Mouse (Mus musculus): ENCODE measurements around the gene Zfhx3.

The Zfhx3 gene

DNA sequence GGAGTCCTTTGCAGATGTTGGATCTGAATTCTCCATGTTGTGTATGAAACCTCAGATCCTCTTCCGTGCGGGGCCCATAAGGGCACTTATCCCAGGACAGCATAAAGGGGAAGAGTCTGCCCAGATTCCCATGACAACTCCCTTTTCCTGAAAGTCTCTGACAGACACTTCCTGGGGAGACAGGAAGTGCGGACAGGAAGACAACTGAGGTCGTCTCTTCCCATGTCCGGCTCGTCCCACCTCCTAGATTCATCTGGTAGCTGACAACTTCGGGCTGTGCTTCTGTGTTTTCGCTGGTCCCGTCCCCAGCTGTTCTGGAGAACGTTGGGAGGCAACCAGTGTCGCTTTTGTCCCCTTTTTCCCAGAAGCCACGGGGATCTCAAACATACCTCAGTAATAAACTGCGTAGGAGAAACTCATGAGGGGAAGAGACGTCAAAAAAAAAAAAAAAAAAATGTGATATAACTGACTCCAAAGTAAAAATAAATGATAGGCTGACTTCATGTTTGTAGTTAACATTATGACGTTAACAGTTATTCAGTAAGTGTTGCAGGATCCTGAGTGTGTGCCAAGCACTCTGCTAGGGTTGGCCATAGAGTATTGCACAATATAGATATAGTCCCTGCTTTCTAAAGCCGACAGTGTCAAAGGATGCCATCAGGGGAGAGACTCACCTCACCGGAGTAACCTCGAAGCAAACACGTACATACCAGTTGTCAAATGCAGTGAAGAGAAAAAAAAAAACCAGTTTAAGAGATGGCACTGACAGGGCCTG lies 653.5 kb downstream of the Zfhx3 start:
- DNase-seq = no peak

DNA sequence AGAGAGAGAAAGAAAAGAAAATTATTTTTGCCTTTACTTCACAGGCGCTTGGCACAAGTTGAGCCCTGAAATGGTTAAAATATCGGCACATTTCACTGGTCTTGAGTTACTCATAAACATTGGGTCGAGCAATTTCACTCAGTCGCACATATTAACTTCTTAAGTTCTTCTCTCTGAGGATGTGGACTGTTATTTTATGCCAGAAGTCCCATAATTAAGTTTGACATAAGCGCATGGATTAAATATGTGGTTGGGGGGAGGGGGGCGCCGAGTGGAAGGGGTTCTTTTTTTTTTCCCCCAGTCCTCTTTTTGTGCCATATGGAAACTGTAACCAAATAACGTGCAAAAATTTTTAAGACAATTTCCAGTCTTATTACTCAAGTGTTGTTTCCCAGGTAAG lies 656.6 kb downstream of the Zfhx3 start:
- no peak for DNase-seq

DNA sequence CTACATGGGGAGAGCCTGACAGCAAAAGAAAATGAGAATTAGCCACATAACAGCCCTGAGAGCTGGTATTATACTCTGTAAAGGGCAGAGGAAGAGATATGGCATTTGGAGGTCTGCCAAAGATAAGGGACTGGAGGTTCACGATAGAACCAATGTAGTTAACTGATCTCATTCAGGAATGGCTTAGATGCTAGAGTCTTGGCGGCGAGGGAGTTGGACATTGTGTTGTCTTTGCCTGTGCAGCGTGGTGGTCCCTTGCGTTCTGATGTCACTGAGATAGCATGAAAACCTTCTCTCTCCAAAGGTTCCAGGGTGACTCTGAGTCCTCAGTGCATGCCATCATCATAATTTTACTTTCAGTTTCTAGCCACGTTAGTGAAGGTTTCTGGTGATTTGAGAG lies 657.1 kb downstream of the Zfhx3 start:
- DNase-seq = no peak

DNA sequence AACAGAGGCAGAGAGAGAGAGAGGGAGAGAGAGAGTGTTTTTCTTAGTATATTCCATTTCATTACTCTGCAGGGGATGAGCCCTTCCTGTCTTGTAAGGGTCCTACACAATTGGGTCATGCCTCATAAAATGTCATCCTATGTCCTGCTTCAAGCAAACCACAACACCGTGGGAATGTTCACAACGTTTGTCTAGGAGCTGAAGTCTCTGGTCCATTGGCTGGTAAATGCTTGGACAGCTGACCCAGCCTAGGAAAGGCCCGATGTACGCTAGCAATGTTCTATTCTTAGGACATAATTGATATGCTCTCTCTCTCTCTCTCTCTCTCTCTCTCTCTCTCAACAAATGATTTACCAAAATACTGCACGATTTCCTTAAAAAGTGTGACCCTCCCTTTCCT lies 666.2 kb downstream of the Zfhx3 start:
- no peak for DNase-seq

DNA sequence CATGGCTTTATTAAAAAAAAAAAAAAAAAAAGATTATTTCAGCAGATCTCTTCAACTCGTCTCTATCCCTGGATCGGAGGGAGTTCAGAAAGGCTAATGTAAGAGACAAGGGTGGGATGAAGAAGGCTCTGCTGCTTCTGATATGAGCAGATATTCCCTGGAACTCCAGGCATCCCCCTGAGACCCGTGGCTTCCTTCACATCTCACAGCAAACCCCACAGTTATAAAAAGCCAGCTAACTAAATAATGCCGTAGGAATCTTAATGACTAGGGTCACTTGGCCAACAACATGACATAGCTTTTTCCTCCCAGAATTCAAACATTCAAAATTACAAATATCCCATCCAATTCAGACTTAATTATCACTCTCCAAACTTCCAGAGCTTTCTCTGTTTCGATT lies 666.7 kb downstream of the Zfhx3 start:
- DNase-seq = no peak

DNA sequence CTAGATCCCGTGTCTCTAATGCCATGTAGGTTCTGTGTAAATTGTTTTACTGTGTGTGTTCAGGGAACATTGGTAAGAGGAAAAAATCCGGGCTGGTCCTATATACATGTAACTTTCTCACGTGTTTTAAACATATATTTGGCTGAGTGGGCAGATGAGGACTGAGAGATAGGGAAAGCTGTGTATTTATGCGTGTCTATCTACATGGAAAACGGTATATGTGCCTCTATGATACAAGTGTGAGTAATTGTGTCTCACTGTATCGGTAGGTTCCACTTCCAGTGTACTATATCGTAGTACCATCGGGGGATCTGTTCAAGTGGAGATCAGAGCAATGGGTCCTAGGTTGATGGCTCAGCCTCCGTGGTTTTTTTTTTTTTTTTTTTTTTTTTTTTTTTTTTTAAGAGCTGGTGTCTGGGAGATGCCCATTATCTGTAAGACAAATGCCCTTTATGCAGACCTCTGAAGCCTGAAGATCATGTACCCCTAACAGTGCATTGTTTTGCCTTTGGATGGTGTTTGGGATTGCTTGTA lies 668.8 kb downstream of the Zfhx3 start:
- DNase-seq = no peak

DNA sequence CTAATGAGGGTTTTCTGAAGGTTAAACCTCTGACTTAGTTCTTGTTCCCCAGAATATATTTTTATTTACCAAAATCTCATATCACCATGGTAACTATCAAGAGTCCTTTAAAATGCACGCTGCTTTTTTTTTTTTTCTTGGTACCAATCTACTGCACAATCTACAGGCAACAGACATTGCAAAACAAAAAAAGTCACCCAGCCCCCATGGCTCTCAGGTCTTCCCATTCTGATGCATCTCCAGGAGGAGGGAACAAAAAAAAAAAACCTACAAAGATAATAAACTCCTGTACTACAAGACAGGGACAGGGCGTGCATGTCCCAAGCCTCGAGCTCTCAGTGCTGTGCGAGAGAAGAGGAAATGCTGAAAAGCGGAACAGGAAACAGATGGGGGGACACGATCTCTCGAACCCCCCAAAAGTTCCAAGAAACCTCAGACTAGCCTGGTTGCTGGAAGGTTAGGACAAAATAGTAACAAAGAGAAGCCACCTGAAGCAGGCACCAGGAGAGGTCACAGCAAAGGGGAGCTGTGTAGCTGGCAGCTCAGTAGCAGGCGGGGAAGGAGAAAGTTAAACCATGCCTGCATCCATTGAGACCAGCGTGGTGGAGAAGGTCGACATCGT lies 669.5 kb downstream of the Zfhx3 start:
- DNase-seq = no peak

DNA sequence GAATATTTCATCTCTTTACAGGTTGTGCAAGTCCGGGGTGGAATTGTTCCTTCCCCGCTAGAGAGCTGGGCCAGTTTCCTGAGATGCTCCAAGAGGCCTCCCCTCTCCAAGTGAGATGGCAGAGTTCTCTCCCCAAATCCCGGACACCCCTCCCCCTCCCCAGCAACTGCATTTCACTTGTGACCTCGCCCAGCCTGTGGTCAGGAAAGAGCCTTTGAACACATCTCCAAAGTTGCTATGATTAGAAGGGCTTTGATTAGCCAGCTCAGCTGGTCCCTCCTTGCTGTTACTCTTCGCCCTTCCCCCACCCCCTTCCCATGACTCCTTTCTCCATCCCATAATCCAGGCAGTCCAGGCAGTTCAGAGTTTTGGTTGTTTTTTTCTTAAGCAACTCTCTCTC lies 670.4 kb downstream of the Zfhx3 start:
- no peak for DNase-seq

DNA sequence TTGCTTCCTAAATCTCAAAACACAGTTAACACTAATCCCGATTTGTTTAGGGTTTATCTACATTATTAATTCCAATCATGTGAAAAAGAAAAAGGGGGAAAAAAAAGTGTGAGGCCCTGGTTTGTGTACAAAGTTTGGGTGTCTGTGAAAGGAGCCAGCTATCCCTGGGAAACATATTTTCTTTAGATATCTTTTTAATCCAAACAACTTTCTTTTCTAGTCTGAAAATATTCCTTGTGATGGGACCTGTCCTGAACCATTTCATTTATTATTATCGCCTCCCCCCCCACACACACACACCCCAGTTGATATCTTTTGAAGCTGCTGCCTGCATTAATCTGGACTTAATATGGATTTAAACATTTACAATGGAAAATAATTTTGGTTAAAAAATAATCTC lies 670.8 kb downstream of the Zfhx3 start:
- DNase-seq = no peak

DNA sequence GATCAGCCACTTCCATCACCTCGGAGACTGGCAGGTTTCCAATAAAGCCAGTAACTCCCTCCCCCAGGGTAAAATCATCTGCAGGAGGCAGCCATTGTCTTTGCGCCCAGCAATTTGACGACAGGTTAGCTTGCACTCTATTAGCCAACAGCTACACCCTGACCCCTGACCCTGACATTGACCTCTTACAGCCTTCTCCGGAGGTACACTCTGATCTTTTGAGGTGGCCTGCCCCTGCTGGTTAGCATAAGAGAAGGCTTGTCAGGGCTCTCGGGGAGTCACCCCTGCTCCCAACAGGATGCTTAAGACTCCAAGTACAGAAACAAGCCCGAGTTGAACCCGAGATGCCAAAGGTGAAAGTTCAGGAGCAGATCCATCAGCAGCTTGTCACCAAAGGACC lies 678.9 kb downstream of the Zfhx3 start:
- no peak for DNase-seq

DNA sequence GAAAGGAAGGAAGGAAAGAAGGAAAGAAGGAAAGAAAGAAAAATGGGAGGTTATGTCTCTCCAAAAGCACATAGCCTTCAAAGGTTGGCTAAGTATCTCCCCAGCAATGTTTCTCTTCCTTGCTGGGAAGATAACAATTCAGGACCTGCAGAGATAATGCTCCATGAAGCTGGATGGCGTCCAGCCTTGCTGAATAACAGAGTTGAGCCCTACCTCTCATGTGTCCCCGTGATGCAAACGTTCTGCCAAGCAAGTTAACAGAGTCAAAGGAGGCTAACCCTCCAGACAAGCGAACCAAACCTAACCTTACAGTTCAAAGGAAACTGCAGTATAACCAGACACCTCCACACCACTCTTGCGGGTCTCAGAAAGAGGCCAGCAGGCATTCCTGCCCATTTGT lies 681.2 kb downstream of the Zfhx3 start:
- DNase-seq = no peak

DNA sequence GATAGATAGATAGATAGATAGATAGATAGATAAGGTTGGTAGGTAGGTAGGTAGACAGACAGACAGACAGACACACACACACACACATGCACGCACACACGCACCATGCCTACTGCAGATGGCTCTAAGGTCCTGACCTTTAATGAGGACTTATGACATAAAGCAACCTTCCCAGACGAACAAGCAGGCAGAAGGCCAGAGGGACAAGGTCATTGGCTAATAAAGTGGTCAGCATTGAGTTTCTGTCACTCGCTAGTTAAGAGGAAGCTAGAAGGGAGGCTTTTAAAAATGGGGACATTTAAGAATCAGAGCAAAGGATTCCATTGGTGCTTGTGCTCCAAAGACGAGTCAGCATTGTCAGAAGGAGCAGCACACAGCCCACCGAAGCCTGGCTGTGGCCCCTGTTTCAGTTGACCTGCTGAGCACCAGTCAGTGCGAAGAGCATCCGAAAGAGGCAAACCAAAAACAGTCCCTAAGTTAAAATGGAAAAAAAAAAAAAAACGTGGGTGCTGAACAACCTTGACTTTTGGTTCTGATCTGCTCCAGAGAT lies 683.2 kb downstream of the Zfhx3 start:
- DNase-seq = no peak

DNA sequence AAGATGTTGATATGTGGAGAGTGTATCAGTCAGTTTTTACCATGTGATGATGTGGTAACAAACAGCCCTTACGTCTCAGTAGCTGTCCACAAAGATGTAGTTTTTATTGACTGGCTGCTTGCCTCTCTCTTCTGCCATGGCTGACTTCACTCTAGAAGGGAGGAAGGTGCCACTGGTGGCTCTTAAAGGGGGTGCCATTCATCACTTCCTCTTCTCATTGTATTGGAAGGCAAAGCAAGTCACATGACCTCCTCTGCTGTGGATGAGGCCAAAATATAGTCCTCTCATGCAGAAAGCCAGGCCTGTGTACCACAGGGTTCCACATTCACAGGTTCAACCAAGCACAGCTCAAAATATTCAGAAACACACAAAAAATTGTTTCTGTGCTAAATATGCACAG lies 688.6 kb downstream of the Zfhx3 start:
- no peak for DNase-seq

DNA sequence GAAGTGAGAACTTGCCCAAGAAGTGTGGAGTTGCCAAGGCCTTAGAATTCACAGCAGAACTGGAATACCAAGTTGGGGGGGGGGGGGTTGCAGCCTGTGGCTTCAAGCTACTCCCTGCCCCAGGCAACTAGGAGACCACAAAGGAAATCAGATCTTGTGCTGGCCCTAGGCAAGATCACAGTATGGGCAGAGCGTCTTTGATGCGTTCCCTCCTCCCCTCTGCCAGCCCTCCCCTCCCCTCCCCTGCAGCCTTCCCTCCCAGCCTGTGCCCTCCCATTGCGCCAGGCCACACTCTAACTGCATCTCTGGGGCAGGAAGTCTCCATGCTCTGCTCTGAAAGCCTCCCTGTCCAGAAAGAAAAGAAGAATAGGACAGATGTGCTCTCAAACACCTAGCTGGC lies 691.8 kb downstream of the Zfhx3 start:
- DNase-seq = no peak

DNA sequence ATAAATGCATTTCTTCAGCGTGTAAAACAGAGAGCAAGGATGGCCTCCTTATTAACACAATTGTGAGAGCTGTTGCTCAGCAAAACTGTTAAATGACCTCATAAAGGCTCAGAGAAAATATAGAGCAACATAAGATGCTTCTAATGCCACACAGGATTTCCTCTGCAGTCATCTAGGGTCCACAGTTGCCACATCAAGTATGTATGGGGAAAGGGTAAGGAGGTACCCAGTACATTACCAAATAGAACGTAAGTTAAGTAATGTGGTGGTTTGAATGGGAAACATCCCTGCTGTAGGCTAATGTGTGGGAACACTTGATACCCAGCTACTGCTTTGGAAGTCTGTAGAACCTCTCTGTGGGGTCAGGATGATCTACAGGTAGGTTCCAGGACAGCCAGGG lies 695.4 kb downstream of the Zfhx3 start:
- DNase-seq = no peak

DNA sequence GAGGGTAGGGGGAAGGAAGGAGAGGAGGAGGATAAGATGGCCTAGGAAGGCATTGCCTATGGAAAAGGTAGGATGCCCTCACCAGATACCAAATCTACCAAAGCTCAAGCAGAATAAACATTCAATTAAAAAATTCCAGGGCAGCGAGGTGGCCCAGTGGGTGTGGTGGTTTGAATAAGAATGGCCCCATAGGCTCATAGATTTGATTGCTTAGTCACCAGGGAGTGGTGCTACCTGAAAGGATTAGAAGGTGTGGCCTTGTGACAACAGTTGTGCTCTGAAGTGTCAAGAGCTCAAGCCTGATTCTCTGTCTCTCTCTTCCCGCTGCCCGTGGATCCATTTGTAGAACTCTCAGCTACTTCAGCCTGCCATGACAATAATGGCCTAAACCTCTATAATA lies 703.2 kb downstream of the Zfhx3 start:
- no peak for DNase-seq

DNA sequence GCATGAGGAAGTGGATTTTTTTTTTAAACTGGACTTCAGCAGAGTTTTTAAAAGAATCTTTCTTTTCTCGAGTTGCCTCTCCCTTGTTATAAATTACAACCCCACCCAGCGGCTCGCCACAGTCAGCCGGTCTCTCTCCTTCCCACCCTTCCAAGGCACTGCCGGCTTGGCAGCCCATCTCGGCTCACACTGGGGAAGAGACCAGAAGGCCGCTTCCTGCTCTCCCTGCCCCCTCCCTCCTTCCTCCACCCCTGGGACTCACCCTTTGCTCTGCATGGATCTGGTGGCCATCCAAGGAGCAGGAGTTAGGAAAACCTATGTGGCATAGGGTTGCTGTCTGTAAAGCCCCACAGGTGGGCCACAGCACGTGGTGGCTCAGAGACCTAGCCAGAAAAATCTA lies 705.1 kb downstream of the Zfhx3 start:
- DNase-seq = no peak

DNA sequence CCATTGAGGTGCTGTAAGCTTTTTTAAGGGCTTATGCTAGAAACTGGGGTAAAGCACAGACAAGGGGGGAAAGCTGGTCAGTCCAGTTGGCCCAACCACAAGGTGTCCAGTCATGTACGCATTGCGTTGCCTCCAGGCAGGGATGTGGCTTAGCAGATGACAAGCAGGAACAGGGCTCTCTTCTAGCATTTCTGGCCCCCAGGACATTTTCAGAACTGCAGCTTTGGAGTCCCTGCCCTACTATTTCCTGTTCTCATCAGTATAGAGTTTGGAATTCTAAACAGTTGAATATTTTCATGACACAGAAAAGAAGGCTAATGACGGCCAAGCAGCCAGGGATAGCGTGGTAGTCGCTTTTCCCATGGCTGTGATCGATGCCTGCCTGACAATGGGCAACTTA lies 706.5 kb downstream of the Zfhx3 start:
- DNase-seq = no peak

DNA sequence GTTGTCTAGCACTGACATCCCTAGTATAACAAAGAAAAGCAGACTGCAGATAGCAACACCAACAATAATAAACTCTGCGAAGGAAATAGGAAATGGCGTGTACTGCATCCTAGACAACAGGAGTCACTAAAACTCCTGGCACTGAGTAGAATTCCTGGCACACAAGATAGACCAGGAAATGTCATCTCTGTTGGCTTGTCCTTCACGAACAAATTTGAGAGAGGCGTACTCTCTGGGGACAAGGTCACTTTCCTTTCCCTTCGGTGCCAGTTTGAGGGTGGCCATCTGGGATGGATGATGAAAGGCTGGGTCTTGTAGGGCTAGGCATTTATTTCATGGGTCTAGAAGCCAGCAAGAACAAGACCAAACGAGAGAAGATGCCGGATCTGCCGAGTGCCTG lies 708.4 kb downstream of the Zfhx3 start:
- DNase-seq = no peak

DNA sequence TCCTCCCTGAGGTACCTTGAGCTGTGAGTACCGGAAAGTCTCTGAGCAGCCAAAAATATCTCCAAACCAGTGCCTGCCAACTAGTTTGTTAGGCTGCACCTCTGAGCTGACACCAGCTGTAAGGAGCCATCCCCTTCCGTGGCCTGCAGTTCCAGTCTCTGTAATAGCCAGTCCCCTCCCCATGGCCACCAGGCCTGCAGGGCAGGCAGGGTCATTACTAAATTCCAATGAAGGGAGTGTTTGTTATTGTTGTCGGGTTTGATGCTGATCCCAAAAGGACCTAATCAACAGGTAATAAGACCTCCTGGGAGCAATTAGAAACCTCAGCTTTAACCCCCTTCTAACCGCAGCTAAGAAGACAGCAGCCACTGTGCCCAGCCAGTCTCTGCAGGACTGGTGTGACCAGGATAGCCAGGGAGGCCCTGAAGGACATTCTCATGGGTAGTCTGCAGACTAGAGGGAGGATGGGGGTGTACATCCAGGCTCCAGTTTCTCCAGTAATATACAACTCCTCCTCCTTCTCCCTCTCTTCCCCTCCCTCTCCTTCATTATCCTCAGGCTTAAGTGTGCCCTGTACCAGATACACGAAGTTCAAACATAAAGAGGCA lies 719.1 kb downstream of the Zfhx3 start:
- DNase-seq = no peak

DNA sequence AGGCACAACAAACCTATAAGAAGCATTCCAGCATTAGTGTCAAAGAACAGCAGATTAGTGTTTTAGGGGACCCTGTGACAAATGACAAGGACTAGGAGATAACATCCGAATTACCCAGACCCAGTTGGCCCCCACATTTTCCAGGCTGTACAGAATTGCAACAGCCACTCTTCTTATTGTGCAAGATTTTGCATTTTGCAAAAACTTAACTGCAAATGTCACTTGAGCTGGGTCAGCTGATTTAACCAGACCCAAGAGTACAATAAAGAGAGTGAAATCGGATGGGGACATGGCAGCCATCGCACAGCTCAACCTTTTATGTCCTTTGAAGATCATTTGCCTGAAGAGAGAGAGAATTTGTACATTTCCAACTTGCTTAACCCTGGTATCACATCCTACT lies 720.3 kb downstream of the Zfhx3 start:
- no peak for DNase-seq

DNA sequence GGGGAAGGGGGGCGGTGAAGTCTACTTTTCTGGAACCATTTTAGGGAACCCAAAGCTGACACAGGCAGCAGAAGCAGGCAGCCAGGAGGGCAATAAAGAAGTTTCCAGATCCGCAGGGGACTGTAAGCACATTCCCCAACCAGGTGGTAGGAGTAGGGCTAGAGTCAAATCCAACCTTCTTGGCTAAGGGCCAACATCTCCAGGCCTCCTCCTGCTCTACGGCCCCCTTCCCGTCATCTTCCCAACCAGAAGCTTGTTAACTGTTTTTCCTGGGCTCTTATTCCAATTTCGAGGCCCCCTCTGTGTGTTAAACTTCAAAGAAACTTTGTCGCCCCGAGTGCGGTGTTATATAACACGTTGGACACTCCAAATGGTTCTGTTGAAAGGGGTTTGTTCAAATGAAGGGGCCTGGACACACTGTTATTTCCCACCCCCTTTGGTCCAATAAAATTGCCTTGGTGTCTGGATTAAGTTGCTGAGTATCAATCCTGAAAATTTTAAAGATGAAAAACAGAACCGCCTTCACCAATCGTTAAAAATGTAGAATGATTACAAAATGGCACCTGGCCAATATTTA lies 729.6 kb downstream of the Zfhx3 start:
- no peak for DNase-seq

DNA sequence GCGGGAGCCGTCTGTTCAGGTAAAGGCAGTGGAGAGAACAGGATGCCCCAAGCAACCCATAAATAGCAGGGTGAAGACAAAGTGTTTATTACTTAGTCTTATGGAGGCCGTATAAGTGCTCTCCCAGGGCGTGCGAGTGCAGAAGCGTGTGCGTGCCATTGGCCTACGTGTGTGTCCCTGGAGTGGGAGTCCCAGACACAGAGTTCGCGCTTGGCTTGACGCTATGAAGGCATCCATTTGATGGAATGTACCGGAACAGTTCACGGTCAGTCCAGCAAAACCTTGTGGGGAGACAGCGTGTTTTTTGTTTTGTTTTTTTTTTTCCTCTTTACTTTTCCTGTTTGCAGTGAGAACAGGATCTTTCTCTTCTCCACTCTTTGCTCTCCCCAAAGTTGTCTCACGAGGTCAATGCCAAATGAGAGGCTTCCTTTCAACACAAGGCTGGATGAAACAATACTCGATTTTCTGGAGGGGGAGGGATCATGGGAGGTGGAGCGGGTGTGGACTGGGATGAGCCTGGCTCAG lies 732.6 kb downstream of the Zfhx3 start:
- DNase-seq = no peak

Measured in right cerebral cortex, postnatal 25 days (tissue).